Mouse (Mus musculus): ENCODE measurements around the gene Nfib. TPM values are rescaled to one million over a fixed set of nuclear protein-coding genes. Genes with fewer than 3 reads are reported as not detected.

The Nfib gene
- polyA plus RNA-seq, 1 experiment, result 4.1 TPM

GRCm38 (mm10) chr4:82606351-82606750 lies 99.2 kb downstream of the Nfib start:
- WGBS, result 82% methylated on average over 9 of the region's 9 CpGs
- H3K27ac ChIP-seq (ENCODE audit: control insufficient read depth, insufficient read depth, low read depth, low read length, poor library complexity), result no peak overlapping the region
- H3K4me3 ChIP-seq (replicated peaks; ENCODE audit: control insufficient read depth, low read depth, low read length), result no peak overlapping the region
- TF ChIP-seq POLR2A (IDR thresholded peaks at IDR 0.05; ENCODE audit: borderline replicate concordance, control insufficient read depth, low read depth, low read length) (no peak), CTCF (IDR thresholded peaks at IDR 0.05; ENCODE audit: control insufficient read depth, insufficient read depth, low read length) (no peak)
- no peaks in the 10 kb centered on the region for H3K4me1 ChIP-seq (ENCODE audit: control insufficient read depth, insufficient read depth, low read length)

DNA sequence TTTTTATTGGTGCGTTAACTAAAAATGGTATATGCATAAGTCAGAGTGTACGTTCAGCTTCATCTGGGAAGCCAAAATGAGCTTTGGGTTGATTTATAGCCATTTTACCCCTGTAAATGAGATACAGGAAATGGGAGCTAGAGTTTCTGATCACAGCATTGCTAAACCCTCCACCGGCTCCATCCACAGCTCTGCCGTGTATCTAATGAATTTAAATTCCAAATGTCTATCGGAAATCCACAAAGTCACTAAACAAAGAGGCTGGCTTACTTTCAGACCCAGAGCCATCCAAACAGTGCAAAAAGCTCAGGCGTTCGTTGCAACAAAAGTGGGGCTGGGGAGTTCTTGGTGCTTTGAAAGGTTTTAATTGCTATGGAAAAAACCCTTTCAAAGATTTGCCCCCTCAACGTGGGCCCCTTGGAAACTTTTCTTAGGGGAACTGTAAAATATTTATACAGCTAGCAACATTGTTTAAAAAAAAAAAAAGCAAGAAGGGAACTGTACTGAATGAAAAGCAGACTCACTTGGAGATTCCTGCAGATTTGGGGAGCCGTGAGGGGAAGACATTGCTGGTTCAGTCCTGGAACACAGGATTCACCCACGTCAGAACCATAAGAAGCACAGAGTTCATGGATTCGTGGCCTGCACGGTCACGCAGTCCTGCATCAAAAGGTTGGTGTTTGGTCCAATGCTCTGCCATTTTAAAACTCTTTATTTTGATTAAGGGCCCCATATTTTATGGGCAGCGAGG lies 100.3 kb downstream of the Nfib start:
- TF ChIP-seq CTCF (IDR thresholded peaks at IDR 0.05; ENCODE audit: control insufficient read depth, insufficient read depth, low read length), result no peak
- TF ChIP-seq POLR2A (IDR thresholded peaks at IDR 0.05; ENCODE audit: borderline replicate concordance, control insufficient read depth, low read depth, low read length), result no peak
- Histone ChIP-seq H3K4me1 (ENCODE audit: control insufficient read depth, insufficient read depth, low read length) (no peaks in the 10 kb centered on the region), H3K4me3 (replicated peaks; ENCODE audit: control insufficient read depth, low read depth, low read length) (no peak overlapping the region), H3K27ac (ENCODE audit: control insufficient read depth, insufficient read depth, low read depth, low read length, poor library complexity) (no peak overlapping the region)
- WGBS, result 82% methylated on average over 14 of the region's 14 CpGs

DNA sequence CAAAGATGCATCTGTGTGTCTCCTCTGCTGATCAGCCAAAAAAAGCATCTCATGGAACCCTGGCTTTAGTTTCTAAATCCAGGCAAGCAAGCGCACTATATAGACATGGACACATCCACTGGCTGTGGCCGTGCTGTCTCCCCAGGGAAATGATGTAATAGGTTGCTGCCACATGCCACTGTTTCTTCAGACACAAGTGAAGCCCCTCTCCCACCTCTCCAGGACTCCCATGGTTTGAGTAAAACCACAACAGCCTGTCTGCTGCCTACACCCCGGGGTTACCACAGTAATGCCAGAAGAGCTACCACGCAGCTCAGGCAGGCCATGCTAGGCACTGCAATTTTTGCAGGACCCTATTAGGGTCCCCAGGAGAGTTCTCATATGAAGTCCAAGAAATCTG lies 101.0 kb downstream of the Nfib start:
- TF ChIP-seq POLR2A (IDR thresholded peaks at IDR 0.05; ENCODE audit: borderline replicate concordance, control insufficient read depth, low read depth, low read length) (no peak), CTCF (IDR thresholded peaks at IDR 0.05; ENCODE audit: control insufficient read depth, insufficient read depth, low read length) (no peak)
- H3K4me1 ChIP-seq (ENCODE audit: control insufficient read depth, insufficient read depth, low read length), result no peaks in the 10 kb centered on the region
- no peak overlapping the region for H3K4me3 ChIP-seq (replicated peaks; ENCODE audit: control insufficient read depth, low read depth, low read length)
- no peak overlapping the region for H3K27ac ChIP-seq (ENCODE audit: control insufficient read depth, insufficient read depth, low read depth, low read length, poor library complexity)
- 63% methylated on average over 4 of the region's 4 CpGs for WGBS

DNA sequence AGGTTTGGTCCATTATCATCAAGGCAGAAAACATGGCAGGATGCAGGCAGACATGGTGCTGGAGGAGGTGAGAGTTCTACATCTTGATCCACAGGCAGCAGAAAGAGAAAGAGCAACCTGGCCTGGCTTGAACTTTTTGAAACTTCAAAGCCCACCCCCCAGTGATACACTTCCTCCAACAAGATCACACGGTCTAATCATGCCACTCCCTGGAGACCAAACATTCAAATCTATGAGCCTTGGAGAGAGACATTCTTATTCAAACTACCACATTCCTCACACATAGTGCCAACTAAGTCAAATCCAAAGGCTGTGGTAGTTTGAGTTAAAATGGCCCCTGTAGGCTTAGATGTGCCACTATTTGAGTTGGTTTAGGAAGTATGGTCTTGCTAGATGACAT lies 104.9 kb downstream of the Nfib start:
- H3K4me3 ChIP-seq (replicated peaks; ENCODE audit: control insufficient read depth, low read depth, low read length), result no peak overlapping the region
- no peak overlapping the region for H3K27ac ChIP-seq (ENCODE audit: control insufficient read depth, insufficient read depth, low read depth, low read length, poor library complexity)
- no peaks in the 10 kb centered on the region for H3K4me1 ChIP-seq (ENCODE audit: control insufficient read depth, insufficient read depth, low read length)
- TF ChIP-seq CTCF (IDR thresholded peaks at IDR 0.05; ENCODE audit: control insufficient read depth, insufficient read depth, low read length) (no peak), POLR2A (IDR thresholded peaks at IDR 0.05; ENCODE audit: borderline replicate concordance, control insufficient read depth, low read depth, low read length) (no peak)
- 80% methylated on average over 1 of the region's 1 CpGs for WGBS

DNA sequence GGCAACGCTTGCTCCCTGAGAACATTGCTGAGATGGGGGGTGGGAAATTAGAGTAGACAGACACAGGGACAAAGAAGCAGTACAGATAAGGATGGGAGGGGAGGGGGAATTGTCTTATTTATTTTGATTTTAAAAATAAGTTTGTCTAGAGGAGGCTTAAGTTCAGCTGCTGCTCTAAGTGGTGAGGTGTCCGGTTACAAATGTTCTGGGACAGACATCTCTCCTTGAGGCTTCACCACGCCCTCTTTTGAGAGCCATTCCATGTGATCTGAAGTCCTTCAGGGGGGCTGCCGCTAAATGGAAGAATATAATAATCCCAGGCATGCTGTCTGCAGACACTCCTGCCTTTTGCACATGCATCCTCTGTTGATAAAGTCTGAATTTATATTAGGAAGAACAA lies 107.1 kb downstream of the Nfib start:
- 68% methylated on average over 4 of the region's 4 CpGs for WGBS
- TF ChIP-seq POLR2A (IDR thresholded peaks at IDR 0.05; ENCODE audit: borderline replicate concordance, control insufficient read depth, low read depth, low read length) (no peak), CTCF (IDR thresholded peaks at IDR 0.05; ENCODE audit: control insufficient read depth, insufficient read depth, low read length) (no peak)
- no peak overlapping the region for H3K4me3 ChIP-seq (replicated peaks; ENCODE audit: control insufficient read depth, low read depth, low read length)
- H3K27ac ChIP-seq (ENCODE audit: control insufficient read depth, insufficient read depth, low read depth, low read length, poor library complexity), result no peak overlapping the region
- no peaks in the 10 kb centered on the region for H3K4me1 ChIP-seq (ENCODE audit: control insufficient read depth, insufficient read depth, low read length)

GRCm38 (mm10) chr4:82593681-82594666 lies 111.6 kb downstream of the Nfib start:
- Histone ChIP-seq H3K4me3 (replicated peaks; ENCODE audit: control insufficient read depth, low read depth, low read length) (no peak overlapping the region), H3K27ac (ENCODE audit: control insufficient read depth, insufficient read depth, low read depth, low read length, poor library complexity) (no peak overlapping the region), H3K4me1 (ENCODE audit: control insufficient read depth, insufficient read depth, low read length) (no peaks in the 10 kb centered on the region)
- WGBS, result 65% methylated on average over 10 of the region's 10 CpGs
- no peak for TF ChIP-seq CTCF (IDR thresholded peaks at IDR 0.05; ENCODE audit: control insufficient read depth, insufficient read depth, low read length)
- TF ChIP-seq POLR2A (IDR thresholded peaks at IDR 0.05; ENCODE audit: borderline replicate concordance, control insufficient read depth, low read depth, low read length), result no peak

- TF ChIP-seq POLR2A (IDR thresholded peaks at IDR 0.05; ENCODE audit: borderline replicate concordance, control insufficient read depth, low read depth, low read length), result no peak
- no peak for TF ChIP-seq CTCF (IDR thresholded peaks at IDR 0.05; ENCODE audit: control insufficient read depth, insufficient read depth, low read length)
- 60% methylated on average over 7 of the region's 7 CpGs for WGBS
- no peak overlapping the region for H3K4me3 ChIP-seq (replicated peaks; ENCODE audit: control insufficient read depth, low read depth, low read length)
- H3K27ac ChIP-seq (ENCODE audit: control insufficient read depth, insufficient read depth, low read depth, low read length, poor library complexity), result no peak overlapping the region
- H3K4me1 ChIP-seq (ENCODE audit: control insufficient read depth, insufficient read depth, low read length), result no peaks in the 10 kb centered on the region
Observed at GRCm38 (mm10) chr4:82592086-82593030, 113.2 kb downstream of the Nfib start.

Data from bone marrow, adult 2 months (tissue).